Mouse (Mus musculus): ENCODE data around the gene A430078G23Rik. TPM values are rescaled to one million over a fixed set of nuclear protein-coding genes. Genes with fewer than 3 reads are reported as not detected.
A peak's percentile ranks its signal among the peaks of the same experiment; 100 is the strongest.

The A430078G23Rik gene
- total RNA-seq, 1 experiment from 2014 or later = 0.27 TPM

- no peak for DNase-seq
Observed at GRCm38 (mm10) chr8:3350747-3351146, 2.5 kb upstream of the A430078G23Rik start.

GRCm38 (mm10) chr8:3352715-3353114, 500 bp upstream of the A430078G23Rik start:
- no peak for DNase-seq

- DNase-seq = no peak
Observed at GRCm38 (mm10) chr8:3353811-3354442, 712 bp downstream of the A430078G23Rik start.

- no peak for DNase-seq
Observed at GRCm38 (mm10) chr8:3354443-3354812, 1.2 kb downstream of the A430078G23Rik start.

- DNase-seq = no peak
Observed at GRCm38 (mm10) chr8:3355586-3355985, 2.4 kb downstream of the A430078G23Rik start.

- DNase-seq = peak; percentile 91
Observed at GRCm38 (mm10) chr8:3358060-3358459, 4.8 kb downstream of the A430078G23Rik start.

GRCm38 (mm10) chr8:3367086-3367485, 13.9 kb downstream of the A430078G23Rik start:
- DNase-seq = peak; percentile 25

- DNase-seq = no peak
Observed at GRCm38 (mm10) chr8:3368091-3368490, 14.9 kb downstream of the A430078G23Rik start.

- no peak for DNase-seq
Observed at GRCm38 (mm10) chr8:3375748-3376147, 22.5 kb downstream of the A430078G23Rik start.

- peak; percentile 27 for DNase-seq
Observed at GRCm38 (mm10) chr8:3376641-3377274, 23.5 kb downstream of the A430078G23Rik start.

GRCm38 (mm10) chr8:3387286-3387685, 34.1 kb downstream of the A430078G23Rik start:
- peak; percentile 69 for DNase-seq

GRCm38 (mm10) chr8:3388591-3389338, 35.5 kb downstream of the A430078G23Rik start:
- no peak for DNase-seq

- DNase-seq = no peak
Observed at GRCm38 (mm10) chr8:3389506-3389905, 36.3 kb downstream of the A430078G23Rik start.

- DNase-seq = no peak
Observed at GRCm38 (mm10) chr8:3392293-3392692, 39.1 kb downstream of the A430078G23Rik start.

- peak; percentile 91 for DNase-seq
Observed at GRCm38 (mm10) chr8:3392771-3393710, 39.8 kb downstream of the A430078G23Rik start, which contains the start of gene Arhgef18. TSS of gene Arhgef18 (plus strand) at chr8:3393006.

GRCm38 (mm10) chr8:3394600-3394999, 41.4 kb downstream of the A430078G23Rik start:
- DNase-seq = no peak

- DNase-seq = no peak
Observed at GRCm38 (mm10) chr8:3395246-3395645, 42.0 kb downstream of the A430078G23Rik start.

GRCm38 (mm10) chr8:3397597-3397996, 44.4 kb downstream of the A430078G23Rik start:
- DNase-seq = no peak

- DNase-seq = no peak
Observed at GRCm38 (mm10) chr8:3400509-3400908, 47.3 kb downstream of the A430078G23Rik start.

- DNase-seq = no peak
Observed at GRCm38 (mm10) chr8:3407417-3407816, 54.2 kb downstream of the A430078G23Rik start.

- no peak for DNase-seq
Observed at GRCm38 (mm10) chr8:3411085-3411484, 57.9 kb downstream of the A430078G23Rik start.

- DNase-seq = no peak
Observed at GRCm38 (mm10) chr8:3411901-3412301, 58.7 kb downstream of the A430078G23Rik start.
